Mouse (Mus musculus): Measurements from ENCODE around the gene Fam171a1.

DNA sequence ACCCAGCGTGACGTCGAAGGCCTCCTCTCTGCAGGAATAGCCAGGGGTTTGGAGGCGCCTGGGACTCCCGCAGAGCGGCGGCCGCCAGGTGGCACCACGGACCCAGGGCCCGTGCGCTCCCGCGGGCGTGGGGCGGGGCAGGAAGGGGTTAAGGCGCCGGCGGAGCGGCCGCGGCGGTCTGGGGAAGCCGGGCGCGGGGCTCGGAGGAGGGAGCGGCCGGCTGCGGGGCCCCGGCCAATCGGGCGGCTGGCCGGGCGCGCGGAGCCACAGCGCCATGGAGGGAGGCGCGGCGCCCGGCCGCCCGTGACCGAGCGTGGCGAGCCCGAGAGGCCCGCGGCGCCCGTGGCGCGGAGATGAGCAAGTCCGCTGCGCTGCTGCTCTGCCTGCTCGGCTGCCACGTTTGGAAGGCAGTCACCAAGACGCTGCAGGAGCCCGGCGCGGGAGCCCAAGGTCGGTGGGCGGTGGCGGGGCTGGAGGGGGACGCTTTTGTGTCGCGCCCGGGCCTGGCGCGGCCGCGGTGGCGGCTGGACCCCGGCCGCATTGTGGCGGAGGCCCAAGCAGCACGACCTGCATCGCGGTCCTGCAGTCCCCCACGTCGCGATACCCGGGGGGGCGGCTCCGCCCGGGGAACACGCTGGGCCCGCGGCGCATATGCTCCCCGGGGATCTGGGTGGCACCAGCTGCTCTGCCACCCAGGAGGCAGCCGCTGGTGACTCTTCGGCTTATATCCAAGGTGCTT, 4.3 kb downstream of the Fam171a1 start:
- TF ChIP-seq CTCF (IDR thresholded peaks at IDR 0.05; ENCODE audit: control insufficient read depth, insufficient read depth, low read length) (peak; percentile 15; the same call in 1 of the 2 replicates), POLR2A (IDR thresholded peaks at IDR 0.05; ENCODE audit: borderline replicate concordance, control insufficient read depth, low read depth, low read length) (no peak)

Measured in bone marrow, adult 2 months (tissue).